Mouse (Mus musculus) lung, adult 2 months (tissue): Measurements from ENCODE around the gene Wfdc8. TPM values are rescaled to one million over a fixed set of nuclear protein-coding genes. Genes with fewer than 3 reads are reported as not detected.
"Not testable (repeated sequence)": the region's sequence is repeated elsewhere in the genome, so short reads cannot be mapped to it uniquely, and the experiment has no call there.

Experiments used
- DNase-seq: peaks from one replicate; pipeline ENCODE4 v3.0.0; 2022
- H3K4me1 ChIP-seq: fragments of 200-500 bp; 2 replicates; pipeline ENCODE4 v1.6.1; 2011; ENCODE audit warnings: low read length; ENCODE audit not compliant: control insufficient read depth, insufficient read depth
- H3K4me3 ChIP-seq: fragments of 200-500 bp; replicated peaks from 2 replicates; pipeline ENCODE3; 2011; ENCODE audit warnings: low read depth, mild to moderate bottlenecking, control low read depth, low read length; ENCODE audit errors: extremely low read depth
- CTCF ChIP-seq: fragments of 200-500 bp; IDR thresholded peaks from 2 replicates; pipeline ENCODE4 v1.5.1; 2011; ENCODE audit warnings: mild to moderate bottlenecking, low read length, control low read depth; ENCODE audit not compliant: insufficient read depth
- POLR2A ChIP-seq: fragments of 200-500 bp; IDR thresholded peaks from 2 replicates; pipeline ENCODE4 v1.6.1; 2011; ENCODE audit warnings: low read depth, mild to moderate bottlenecking, control low read depth, low read length, borderline replicate concordance; ENCODE audit errors: extremely low read depth
- WGBS: fragments of 180-500 bp; shearing (Covaris S2); methylation state at CpG from one replicate; pipeline ENCODE4 v1.1.7; 2018; 5-methylcytosine and 5-hydroxymethylcytosine counted together
- polyA plus RNA-seq: library from polyadenylated mRNA; depleted of rRNA; stranded (reverse); fragments of >200 nt; gene quantifications from 2 replicates; pipeline ENCODE4 v1.2.3, GENCODE M21; 2012; rRNA removed

Gene Wfdc8
- polyA plus RNA-seq, result 5.3 and 8.5 TPM in 2 replicates

GRCm38 (mm10) chr2:164613471-164613870 is at the start of gene Wfdc8, which contains the start of gene Wfdc6b:
Gene Wfdc8, minus strand, starts transcription at chr2:164613626.
Gene Wfdc6b, plus strand, starts transcription at chr2:164613522.
- TF ChIP-seq POLR2A, result peak; percentile 14; the same call in 1 of the 2 replicates
- WGBS, result 43% methylated on average over 8 of the region's 8 CpGs
- not testable (repeated sequence) for DNase-seq

GRCm38 (mm10) chr2:164656483-164656882 is 43.1 kb upstream of the Wfdc8 start, which contains the start of gene Wfdc9:
Gene Wfdc9, minus strand, starts transcription at chr2:164656583.
- TF ChIP-seq POLR2A (no peak), CTCF (no peak)
- 74% methylated on average over 9 of the region's 9 CpGs for WGBS
- no peaks in the 10 kb centered on the region for H3K4me1 ChIP-seq
- DNase-seq, result no peak
- H3K4me3 ChIP-seq, result no peak within 1 kb of the TSS

More at GRCm38 (mm10) chr2:164613471-164613870, at the start of gene Wfdc8, which contains the start of gene Wfdc6b:
- H3K4me1 ChIP-seq, H3K4me3 ChIP-seq: not testable (repeated sequence)

GRCm38 (mm10) chr2:164655858-164656257 is 42.4 kb upstream of the Wfdc8 start, which contains the start of gene Wfdc10:
Gene Wfdc10, plus strand, starts transcription at chr2:164656046.
- DNase-seq, result peak; percentile 39
- TF ChIP-seq POLR2A, result no peak
- peak; percentile 76 for TF ChIP-seq CTCF
- no peaks in the 10 kb centered on the region for H3K4me1 ChIP-seq
- no peak within 1 kb of the TSS for H3K4me3 ChIP-seq
- 12% methylated on average over 11 of the region's 11 CpGs for WGBS

GRCm38 (mm10) chr2:164641881-164642673 is 28.7 kb upstream of the Wfdc8 start:
- DNase-seq, result no peak
- 71% methylated on average over 13 of the region's 13 CpGs for WGBS
- TF ChIP-seq CTCF (no peak), POLR2A (no peak)

GRCm38 (mm10) chr2:164641129-164641528 is 27.7 kb upstream of the Wfdc8 start:
- no peak overlapping the region for H3K4me3 ChIP-seq
- no peak for DNase-seq
- 45% methylated on average over 7 of the region's 7 CpGs for WGBS
- no peak for TF ChIP-seq CTCF
- no peaks in the 10 kb centered on the region for H3K4me1 ChIP-seq

More at GRCm38 (mm10) chr2:164641881-164642673, 28.7 kb upstream of the Wfdc8 start:
- no peak overlapping the region for H3K4me3 ChIP-seq
- H3K4me1 ChIP-seq, result no peaks in the 10 kb centered on the region

GRCm38 (mm10) chr2:164638696-164639095 is 25.3 kb upstream of the Wfdc8 start, which contains the start of gene Wfdc16:
Gene Wfdc16, minus strand, starts transcription at chr2:164638796.
- WGBS, result 70% methylated on average over 3 of the region's 3 CpGs
- no peaks in the 10 kb centered on the region for H3K4me1 ChIP-seq
- no peak within 1 kb of the TSS for H3K4me3 ChIP-seq
- TF ChIP-seq CTCF, result no peak
- no peak for TF ChIP-seq POLR2A
- no peak for DNase-seq

GRCm38 (mm10) chr2:164635266-164635665 is 21.8 kb upstream of the Wfdc8 start:
- no peak overlapping the region for H3K4me3 ChIP-seq
- DNase-seq, result no peak
- 78% methylated on average over 9 of the region's 9 CpGs for WGBS
- TF ChIP-seq POLR2A, result no peak
- TF ChIP-seq CTCF, result no peak
- no peaks in the 10 kb centered on the region for H3K4me1 ChIP-seq

- Histone ChIP-seq H3K4me3 (no peak overlapping the region), H3K4me1 (no peaks in the 10 kb centered on the region)
- DNase-seq, result no peak
- 79% methylated on average over 4 of the region's 4 CpGs for WGBS
- TF ChIP-seq POLR2A, result no peak
- TF ChIP-seq CTCF, result no peak
Measured at GRCm38 (mm10) chr2:164621775-164622174, 8.3 kb upstream of the Wfdc8 start.

GRCm38 (mm10) chr2:164619050-164619449 is 5.6 kb upstream of the Wfdc8 start:
- WGBS, result 55% methylated on average over 5 of the region's 5 CpGs
- no peak for DNase-seq
- no peaks in the 10 kb centered on the region for H3K4me1 ChIP-seq
- no peak overlapping the region for H3K4me3 ChIP-seq
- no peak for TF ChIP-seq POLR2A
- TF ChIP-seq CTCF, result no peak

- WGBS, result 86% methylated on average over 3 of the region's 3 CpGs
- no peak overlapping the region for H3K4me3 ChIP-seq
- TF ChIP-seq POLR2A (no peak), CTCF (no peak)
- DNase-seq, result no peak
- no peaks in the 10 kb centered on the region for H3K4me1 ChIP-seq
Measured at GRCm38 (mm10) chr2:164615386-164615785, 2.0 kb upstream of the Wfdc8 start.
